Mouse (Mus musculus) hindbrain, postnatal 0 days (tissue): ENCODE measurements at regions not wholly inside any gene's neighbourhood (a gene's known extent, or its start where the extent isn't known, plus 50 kb on each side); places are given as distances from the start of the nearest gene placed in this dataset.

Source experiments
- ATAC-seq: fragments of 200-750 bp; cut with Nextera tagmentation; 2 replicates; pipeline ENCODE4 v1.8.0; 2017; ENCODE audit warnings: mild to moderate bottlenecking, moderate TSS enrichment, moderate library complexity
- DNase-seq: peaks from one replicate; pipeline ENCODE4 v3.0.0-alpha.2; 2015; ENCODE audit warnings: low spot score
- H3K27ac ChIP-seq: fragments of 300-500 bp; sonication (generic); 2 replicates; pipeline ENCODE4 v1.5.1; 2014; ENCODE audit warnings: mild to moderate bottlenecking
- H3K27me3 ChIP-seq: fragments of 300-500 bp; sonication (generic); 2 replicates; pipeline ENCODE4 v1.6.1; 2014; ENCODE audit warnings: low read length, mixed read lengths; ENCODE audit not compliant: insufficient read depth
- H3K36me3 ChIP-seq: fragments of 300-500 bp; sonication (generic); 2 replicates; pipeline ENCODE4 v1.6.1; 2014; ENCODE audit warnings: low read length, mixed read lengths; ENCODE audit not compliant: insufficient read depth
- H3K4me1 ChIP-seq: fragments of 300-500 bp; sonication (generic); 2 replicates; pipeline ENCODE4 v1.6.1; 2014; ENCODE audit warnings: antibody characterized with exemption, low read length, mixed read lengths; ENCODE audit not compliant: insufficient read depth
- H3K4me2 ChIP-seq: fragments of 300-500 bp; sonication (generic); 2 replicates; pipeline ENCODE4 v1.6.1; 2014; ENCODE audit warnings: low read depth, mild to moderate bottlenecking, low read length, moderate library complexity, mixed read lengths
- H3K4me3 ChIP-seq: fragments of 300-500 bp; sonication (generic); 2 replicates; pipeline ENCODE4 v1.5.1; 2014; ENCODE audit warnings: low read length
- H3K9ac ChIP-seq: fragments of 300-500 bp; sonication (generic); replicated peaks from 2 replicates; pipeline ENCODE4 v1.6.1; 2014; ENCODE audit warnings: mild to moderate bottlenecking, low read length, moderate library complexity, mixed read lengths
- H3K9me3 ChIP-seq: fragments of 300-500 bp; sonication (generic); 2 replicates; pipeline ENCODE4 v1.6.1; 2016; ENCODE audit warnings: low read length, mixed read lengths
- CTCF ChIP-seq: IDR thresholded peaks from 2 replicates; pipeline ENCODE4 v1.5.1; 2016; ENCODE audit warnings: antibody characterized with exemption, control low read depth, low read depth
- whole genome bisulfite sequencing: fragments of 180-500 bp; shearing (Covaris S2); extraction: QIAGEN DNeasy Blood & Tissue Kit; methylation state at CpG from one replicate; pipeline ENCODE4 v1.1.7; 2014; 5-methylcytosine and 5-hydroxymethylcytosine counted together

- H3K4me2 ChIP-seq: no peak overlapping the region
- H3K27ac ChIP-seq: no peak overlapping the region
- H3K9ac ChIP-seq: no peak overlapping the region
- H3K27me3 ChIP-seq: no peaks in the 10 kb centered on the region
- H3K4me3 ChIP-seq: no peak overlapping the region
- no peaks in the 10 kb centered on the region for H3K4me1 ChIP-seq
- no peak for TF ChIP-seq CTCF
- H3K36me3 ChIP-seq: no peaks in the 10 kb centered on the region
- no peak for DNase-seq
- no peaks in the 10 kb centered on the region for H3K9me3 ChIP-seq
- ATAC-seq: no peak
- WGBS: 80% methylated on average over 4 of the region's 4 CpGs
These were observed 148.1 kb upstream of the Rasa1 start for GRCm38 (mm10) chr13:85437009-85437408.

DNA sequence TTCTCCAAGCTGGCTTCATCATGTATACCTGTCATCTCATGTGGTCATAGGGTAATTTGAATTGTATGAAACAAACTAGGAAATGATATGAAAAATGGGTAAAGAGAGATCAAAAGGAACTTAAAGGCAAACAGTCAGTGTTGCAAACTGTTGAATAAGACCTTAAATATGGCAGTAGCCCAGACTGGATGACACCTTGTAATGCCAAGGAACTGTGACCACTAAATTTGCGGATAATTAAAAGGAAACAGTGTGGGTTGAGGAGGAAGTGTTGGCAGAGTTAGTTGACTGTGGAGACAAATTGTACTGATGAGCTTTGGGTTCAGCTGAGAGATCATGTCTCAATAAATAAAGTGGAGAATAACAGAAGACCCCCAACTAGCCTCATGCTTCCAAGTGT, 147.3 kb upstream of the Rasa1 start:
- no peak for TF ChIP-seq CTCF
- DNase-seq (no peak), ATAC-seq (no peak)
- 95% methylated on average over 1 of the region's 1 CpGs for WGBS
- Histone ChIP-seq H3K36me3 (no peaks in the 10 kb centered on the region), H3K27ac (no peak overlapping the region), H3K4me3 (no peak overlapping the region), H3K4me1 (no peaks in the 10 kb centered on the region), H3K9ac (no peak overlapping the region), H3K27me3 (no peaks in the 10 kb centered on the region), H3K4me2 (no peak overlapping the region), H3K9me3 (no peaks in the 10 kb centered on the region)

GRCm38 (mm10) chr13:85430821-85431220, 141.9 kb upstream of the Rasa1 start:
- WGBS: 86% methylated on average over 2 of the region's 2 CpGs
- no peaks in the 10 kb centered on the region for H3K27me3 ChIP-seq
- TF ChIP-seq CTCF: no peak
- no peak overlapping the region for H3K4me2 ChIP-seq
- DNase-seq: no peak
- no peaks in the 10 kb centered on the region for H3K4me1 ChIP-seq
- H3K36me3 ChIP-seq: no peaks in the 10 kb centered on the region
- no peaks in the 10 kb centered on the region for H3K9me3 ChIP-seq
- H3K27ac ChIP-seq: no peak overlapping the region
- H3K4me3 ChIP-seq: no peak overlapping the region
- no peak overlapping the region for H3K9ac ChIP-seq
- no peak for ATAC-seq

GRCm38 (mm10) chr13:85430040-85430439, 141.1 kb upstream of the Rasa1 start:
- no peak for ATAC-seq
- WGBS: 76% methylated on average over 3 of the region's 3 CpGs

GRCm38 (mm10) chr13:85418671-85419070, 129.7 kb upstream of the Rasa1 start:
- no peaks in the 10 kb centered on the region for H3K9me3 ChIP-seq
- ATAC-seq (no peak), DNase-seq (no peak)
- no peaks in the 10 kb centered on the region for H3K4me1 ChIP-seq
- H3K36me3 ChIP-seq: no peaks in the 10 kb centered on the region
- no peak overlapping the region for H3K4me2 ChIP-seq
- 77% methylated on average over 1 of the region's 1 CpGs for whole genome bisulfite sequencing
- no peak overlapping the region for H3K27ac ChIP-seq
- no peak for TF ChIP-seq CTCF
- no peaks in the 10 kb centered on the region for H3K27me3 ChIP-seq
- H3K4me3 ChIP-seq: no peak overlapping the region
- no peak overlapping the region for H3K9ac ChIP-seq

More at GRCm38 (mm10) chr13:85430040-85430439, 141.1 kb upstream of the Rasa1 start:
- DNase-seq: no peak
- Histone ChIP-seq H3K9me3 (no peaks in the 10 kb centered on the region), H3K9ac (no peak overlapping the region), H3K4me1 (no peaks in the 10 kb centered on the region), H3K27me3 (no peaks in the 10 kb centered on the region), H3K4me2 (no peak overlapping the region), H3K4me3 (no peak overlapping the region), H3K36me3 (no peaks in the 10 kb centered on the region), H3K27ac (no peak overlapping the region)
- no peak for TF ChIP-seq CTCF

DNA sequence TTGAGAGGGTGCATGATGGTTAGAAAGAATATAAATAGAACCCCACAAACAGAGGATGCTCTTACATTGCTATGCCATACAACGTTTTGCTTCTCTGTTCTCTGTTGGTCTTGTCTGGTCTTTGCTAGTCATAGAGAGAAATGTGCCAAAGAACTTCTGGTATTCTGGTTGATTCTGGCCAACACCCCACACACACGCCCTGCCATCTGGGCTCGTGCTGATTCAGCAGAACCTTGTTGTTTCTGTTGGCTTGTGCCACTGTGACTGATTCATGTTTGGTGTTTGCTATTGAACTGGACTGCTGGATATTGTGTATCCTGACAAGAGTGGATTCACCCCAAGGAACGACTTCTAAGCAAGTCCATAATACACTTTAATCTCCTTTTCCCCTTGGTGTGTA, 126.0 kb upstream of the Rasa1 start:
- Histone ChIP-seq H3K4me3 (no peak overlapping the region), H3K27ac (no peak overlapping the region), H3K4me2 (no peak overlapping the region), H3K4me1 (no peaks in the 10 kb centered on the region), H3K9ac (no peak overlapping the region), H3K27me3 (no peaks in the 10 kb centered on the region), H3K9me3 (no peaks in the 10 kb centered on the region), H3K36me3 (no peaks in the 10 kb centered on the region)
- 65% methylated on average over 4 of the region's 4 CpGs for WGBS
- no peak for ATAC-seq
- DNase-seq: no peak
- TF ChIP-seq CTCF: no peak

- TF ChIP-seq CTCF: no peak
- ATAC-seq: no peak
- H3K4me3 ChIP-seq: no peak overlapping the region
- no peak for DNase-seq
- no peaks in the 10 kb centered on the region for H3K4me1 ChIP-seq
- H3K4me2 ChIP-seq: no peak overlapping the region
- no peak overlapping the region for H3K9ac ChIP-seq
- WGBS: 90% methylated on average over 3 of the region's 3 CpGs
- no peaks in the 10 kb centered on the region for H3K36me3 ChIP-seq
- no peaks in the 10 kb centered on the region for H3K27me3 ChIP-seq
- no peaks in the 10 kb centered on the region for H3K9me3 ChIP-seq
- H3K27ac ChIP-seq: no peak overlapping the region
These were observed 122.4 kb upstream of the Rasa1 start for GRCm38 (mm10) chr13:85411327-85411726.
